Mouse (Mus musculus): ENCODE data around the gene Ccdc158.

The Ccdc158 gene

GRCm38 (mm10) chr5:92599030-92599429, 76.0 kb downstream of the Ccdc158 start:
- peak; percentile 32 for DNase-seq (ENCODE audit: low spot score)

- no peak for DNase-seq (ENCODE audit: low spot score)
These were observed 78.2 kb downstream of the Ccdc158 start for GRCm38 (mm10) chr5:92596865-92597264.

DNA sequence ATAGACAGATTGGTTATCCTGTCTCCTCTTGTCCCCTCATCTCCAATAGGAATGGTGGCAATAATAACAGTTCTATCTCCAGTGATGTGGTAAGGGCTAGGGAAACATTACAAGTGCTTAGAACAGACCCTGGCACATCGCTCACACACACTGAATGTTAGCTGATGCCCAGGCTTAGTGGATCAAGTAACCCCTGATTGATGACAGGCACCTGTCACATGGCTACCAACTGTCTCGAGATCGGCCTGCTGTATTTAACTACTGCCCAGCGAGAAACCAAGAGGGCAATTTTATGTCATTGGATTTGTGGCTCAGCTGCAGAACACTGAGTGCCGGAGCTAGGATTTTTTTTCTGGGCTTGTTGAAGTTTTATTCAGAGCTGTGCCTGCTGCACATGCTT, 80.0 kb downstream of the Ccdc158 start:
- no peak for DNase-seq (ENCODE audit: low spot score)

DNA sequence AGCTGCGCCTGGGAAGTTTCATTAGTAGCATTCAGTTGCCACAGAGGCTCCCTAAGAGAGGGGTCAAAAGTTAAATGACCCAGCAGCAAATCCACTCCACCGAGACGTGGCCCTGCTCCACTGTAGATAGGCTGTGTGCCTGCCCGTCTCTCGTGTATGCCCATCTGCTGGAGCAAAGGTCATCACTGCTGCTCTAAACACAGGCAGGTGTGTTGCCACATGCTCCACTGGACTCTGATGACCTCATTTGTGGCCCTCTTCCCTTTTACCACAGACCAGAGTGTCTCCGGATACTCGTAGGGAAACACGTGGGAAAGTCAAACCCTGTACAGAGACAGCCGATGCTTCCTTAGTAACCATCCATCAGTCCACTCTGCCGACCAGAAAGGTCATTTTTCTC, 89.1 kb downstream of the Ccdc158 start:
- no peak for DNase-seq (ENCODE audit: low spot score)

DNA sequence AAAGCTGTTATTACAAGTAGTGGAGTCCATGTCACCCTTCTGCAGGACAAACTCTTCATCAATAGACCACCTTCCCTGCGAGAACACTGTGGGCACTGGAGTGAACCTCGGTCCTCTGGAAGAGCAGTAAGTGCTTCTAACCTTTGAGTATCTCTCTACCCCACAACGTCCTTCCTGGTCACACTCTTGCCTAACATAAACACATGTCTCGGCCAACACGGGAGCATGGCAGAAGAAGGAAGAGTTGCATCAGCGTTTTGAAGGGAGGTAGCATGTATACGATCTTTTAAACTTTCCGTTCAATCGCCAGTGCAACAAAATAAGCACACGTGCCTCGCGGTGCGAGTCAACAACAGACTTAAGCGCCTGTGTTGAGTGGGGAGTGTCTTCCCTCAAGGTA, 95.5 kb downstream of the Ccdc158 start:
- no peak for DNase-seq (ENCODE audit: low spot score)

- DNase-seq (ENCODE audit: low spot score) = no peak
These were observed 103.8 kb downstream of the Ccdc158 start for GRCm38 (mm10) chr5:92571232-92571631.

DNA sequence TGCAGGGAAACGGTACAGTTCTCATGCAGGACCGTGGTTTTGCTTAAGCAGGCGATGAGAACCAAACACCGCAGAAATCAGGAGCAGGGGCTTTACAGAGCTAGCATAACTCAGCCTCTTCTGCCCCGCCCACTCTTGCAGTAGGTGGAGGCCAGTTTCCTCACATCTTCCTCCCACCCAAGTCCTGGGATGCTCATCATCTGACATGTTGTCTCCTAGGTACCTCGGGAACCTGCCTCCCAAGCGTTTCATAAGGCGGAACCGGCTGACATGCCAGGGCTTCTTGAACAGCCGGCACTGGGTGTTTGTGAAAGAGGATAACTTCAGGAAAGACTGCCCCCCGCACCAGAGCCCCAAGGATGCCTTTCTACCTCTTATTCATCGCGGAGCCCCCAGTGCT, 113.1 kb downstream of the Ccdc158 start:
- no peak for DNase-seq (ENCODE audit: low spot score)

DNA sequence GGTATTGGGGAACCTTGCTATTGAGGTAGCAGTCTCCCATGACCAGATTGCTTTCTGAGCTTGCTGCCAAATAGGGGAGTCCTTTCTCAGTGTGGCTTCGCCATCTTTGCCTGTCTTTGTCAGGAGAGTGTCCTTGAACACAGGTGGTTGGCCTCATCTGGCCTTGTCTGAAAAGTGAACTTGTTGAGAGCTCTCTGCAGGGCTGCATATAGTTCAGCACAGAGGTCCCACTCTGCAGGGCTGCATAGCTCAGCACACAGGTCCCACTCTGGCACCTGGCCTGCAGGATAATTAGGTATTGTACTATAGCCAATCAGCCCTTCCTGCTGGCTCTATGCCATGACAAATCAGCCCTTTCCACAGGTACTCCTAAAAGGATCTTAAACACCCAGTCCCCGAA, 114.9 kb downstream of the Ccdc158 start:
- no peak for DNase-seq (ENCODE audit: low spot score)

Measured in adipocyte (in vitro differentiated cells).